Mouse (Mus musculus): ENCODE measurements around the gene Hspb1. TPM values are rescaled to one million over a fixed set of nuclear protein-coding genes. Genes with fewer than 3 reads are reported as not detected.

Hspb1 gene
- polyA plus RNA-seq, 1 experiment from 2014 or later = 149 TPM

DNA sequence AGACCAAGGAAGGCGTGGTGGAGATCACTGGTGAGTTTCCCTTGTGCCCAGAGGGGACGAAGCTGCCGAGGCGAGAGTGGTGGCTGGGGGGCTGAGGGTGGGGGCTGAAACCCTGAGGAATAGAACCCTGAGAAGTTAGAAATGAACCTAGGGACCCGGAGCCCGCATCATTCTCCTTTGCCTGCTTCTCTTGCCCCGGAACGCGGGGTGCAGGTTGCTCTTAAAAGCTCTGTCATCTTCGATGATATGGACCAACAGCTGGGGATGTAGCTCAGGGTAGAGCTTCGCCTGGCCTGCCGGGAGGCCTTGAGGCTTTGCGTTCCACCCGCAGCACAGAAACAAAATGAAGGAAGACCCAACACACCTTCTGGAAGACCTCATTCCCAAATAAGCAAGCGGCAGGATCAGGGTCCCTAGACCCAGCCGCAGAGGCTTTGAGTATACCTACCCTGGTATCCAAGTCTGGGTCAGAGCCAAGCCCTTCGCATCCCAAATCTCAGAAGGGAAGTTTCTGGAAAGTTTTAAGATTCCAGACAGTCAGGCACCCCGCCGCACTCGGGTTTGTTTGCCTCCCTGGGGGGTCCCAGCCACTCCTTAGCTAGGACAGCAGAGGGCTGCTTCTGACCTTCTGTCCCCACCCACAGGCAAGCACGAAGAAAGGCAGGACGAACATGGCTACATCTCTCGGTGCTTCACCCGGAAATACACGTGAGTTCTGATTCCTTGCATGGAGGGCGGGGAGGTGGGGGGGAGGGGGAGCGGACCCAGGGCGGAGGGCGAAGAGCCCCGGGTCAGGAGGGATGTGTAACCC lies 891 bp downstream of the Hspb1 start:
- Histone ChIP-seq H3K4me1 (peaks cover 29% of the 10 kb centered on the region), H3K27me3 (peaks cover 39% of the 10 kb centered on the region), H3K36me3 (no peaks in the 10 kb centered on the region), H3K4me3 (peak overlapping the region; percentile 43), H3K9ac (peak overlapping the region; percentile 54), H3K4me2 (peak overlapping the region; percentile 68), H3K27ac (no peak overlapping the region), H3K9me3 (no peaks in the 10 kb centered on the region)
- WGBS = 3% methylated on average over 30 of the region's 30 CpGs
- no peak for ATAC-seq (ENCODE audit: insufficient number of reproducible peaks, insufficient read depth, low FRiP score, low TSS enrichment, low read depth)

GRCm38 (mm10) chr5:135890323-135890722 lies 2.6 kb downstream of the Hspb1 start:
- no peak for ATAC-seq (ENCODE audit: insufficient number of reproducible peaks, insufficient read depth, low FRiP score, low TSS enrichment, low read depth)
- no peak overlapping the region for H3K27ac ChIP-seq
- peaks cover 39% of the 10 kb centered on the region for H3K27me3 ChIP-seq

DNA sequence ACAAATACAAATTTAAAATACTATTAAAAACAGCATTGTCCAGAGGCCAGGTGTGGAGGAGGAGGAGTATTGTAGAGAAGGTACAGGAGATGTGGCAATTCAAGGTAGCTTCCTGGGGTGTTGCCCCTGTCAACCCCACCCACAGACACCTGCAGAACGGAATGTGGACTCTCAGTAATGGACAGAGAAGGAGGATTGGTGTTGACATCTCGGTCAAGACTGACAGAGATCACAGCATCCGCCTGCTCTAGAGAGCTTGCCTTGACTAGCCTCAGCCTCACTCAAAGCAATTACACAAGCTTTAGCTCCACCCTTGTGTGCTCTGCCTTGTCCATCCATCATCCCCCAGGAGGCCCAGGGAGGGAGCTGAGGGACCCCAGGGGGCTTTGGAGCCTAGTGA lies 3.2 kb downstream of the Hspb1 start:
- Histone ChIP-seq H3K36me3 (no peaks in the 10 kb centered on the region), H3K4me3 (no peak overlapping the region), H3K9me3 (no peaks in the 10 kb centered on the region), H3K9ac (no peak overlapping the region), H3K27ac (no peak overlapping the region), H3K4me1 (peaks cover 29% of the 10 kb centered on the region), H3K4me2 (no peak overlapping the region), H3K27me3 (peaks cover 34% of the 10 kb centered on the region)
- WGBS = 62% methylated on average over 3 of the region's 3 CpGs
- ATAC-seq (ENCODE audit: insufficient number of reproducible peaks, insufficient read depth, low FRiP score, low TSS enrichment, low read depth) = no peak

More at GRCm38 (mm10) chr5:135890323-135890722, 2.6 kb downstream of the Hspb1 start:
- 32% methylated on average over 4 of the region's 4 CpGs for WGBS
- peaks cover 29% of the 10 kb centered on the region for H3K4me1 ChIP-seq
- H3K4me2 ChIP-seq = no peak overlapping the region
- H3K9me3 ChIP-seq = no peaks in the 10 kb centered on the region
- H3K9ac ChIP-seq = no peak overlapping the region
- no peaks in the 10 kb centered on the region for H3K36me3 ChIP-seq
- H3K4me3 ChIP-seq = no peak overlapping the region

GRCm38 (mm10) chr5:135892589-135893351 lies 5.1 kb downstream of the Hspb1 start:
- peak overlapping the region; percentile 46 for H3K9ac ChIP-seq
- peak overlapping the region; percentile 79 for H3K27ac ChIP-seq
- 41% methylated on average over 9 of the region's 9 CpGs for WGBS
- no peak; the same call in 1 of the 2 replicates for ATAC-seq (ENCODE audit: insufficient number of reproducible peaks, insufficient read depth, low FRiP score, low TSS enrichment, low read depth)
- H3K9me3 ChIP-seq = no peaks in the 10 kb centered on the region
- H3K4me3 ChIP-seq = no peak overlapping the region
- H3K27me3 ChIP-seq = peaks cover 25% of the 10 kb centered on the region
- H3K4me2 ChIP-seq = peak overlapping the region; percentile 18
- no peaks in the 10 kb centered on the region for H3K36me3 ChIP-seq
- peaks cover 24% of the 10 kb centered on the region for H3K4me1 ChIP-seq

DNA sequence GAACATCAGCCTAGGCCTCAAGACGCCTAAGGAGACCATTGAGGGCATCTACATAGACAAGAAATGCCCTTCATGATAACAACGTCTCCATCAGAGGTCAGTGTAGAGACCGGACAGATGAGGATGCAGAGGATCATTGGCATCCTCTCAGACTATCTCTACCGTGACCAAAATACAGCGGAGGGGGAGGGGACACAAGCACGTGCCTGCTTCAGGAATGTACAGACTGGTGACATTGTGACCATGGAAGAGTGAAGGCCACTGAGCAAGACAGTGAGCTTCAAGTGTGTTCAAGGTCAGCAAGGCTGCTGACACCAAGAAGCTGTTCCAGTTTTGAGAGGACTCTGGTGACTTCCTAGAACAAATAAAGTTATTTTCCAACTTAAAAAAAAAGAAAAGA lies 7.2 kb downstream of the Hspb1 start:
- no peak overlapping the region for H3K4me3 ChIP-seq
- no peaks in the 10 kb centered on the region for H3K36me3 ChIP-seq
- H3K4me1 ChIP-seq = peaks cover 15% of the 10 kb centered on the region; the same call in 1 of the 2 replicates
- H3K27me3 ChIP-seq = peaks cover 12% of the 10 kb centered on the region; the same call in 1 of the 2 replicates
- no peak overlapping the region for H3K4me2 ChIP-seq
- H3K27ac ChIP-seq = no peak overlapping the region
- no peak overlapping the region for H3K9ac ChIP-seq
- WGBS = 79% methylated on average over 6 of the region's 6 CpGs
- no peak for ATAC-seq (ENCODE audit: insufficient number of reproducible peaks, insufficient read depth, low FRiP score, low TSS enrichment, low read depth)
- no peaks in the 10 kb centered on the region for H3K9me3 ChIP-seq

GRCm38 (mm10) chr5:135898028-135898427 lies 10.3 kb downstream of the Hspb1 start:
- H3K4me2 ChIP-seq = no peak overlapping the region
- H3K9ac ChIP-seq = no peak overlapping the region
- H3K4me3 ChIP-seq = no peak overlapping the region
- H3K27me3 ChIP-seq = no peaks in the 10 kb centered on the region
- 18% methylated on average over 3 of the region's 3 CpGs for WGBS
- H3K36me3 ChIP-seq = no peaks in the 10 kb centered on the region
- ATAC-seq (ENCODE audit: insufficient number of reproducible peaks, insufficient read depth, low FRiP score, low TSS enrichment, low read depth) = no peak
- no peaks in the 10 kb centered on the region for H3K9me3 ChIP-seq
- no peak overlapping the region for H3K27ac ChIP-seq
- H3K4me1 ChIP-seq = peaks cover 7% of the 10 kb centered on the region

DNA sequence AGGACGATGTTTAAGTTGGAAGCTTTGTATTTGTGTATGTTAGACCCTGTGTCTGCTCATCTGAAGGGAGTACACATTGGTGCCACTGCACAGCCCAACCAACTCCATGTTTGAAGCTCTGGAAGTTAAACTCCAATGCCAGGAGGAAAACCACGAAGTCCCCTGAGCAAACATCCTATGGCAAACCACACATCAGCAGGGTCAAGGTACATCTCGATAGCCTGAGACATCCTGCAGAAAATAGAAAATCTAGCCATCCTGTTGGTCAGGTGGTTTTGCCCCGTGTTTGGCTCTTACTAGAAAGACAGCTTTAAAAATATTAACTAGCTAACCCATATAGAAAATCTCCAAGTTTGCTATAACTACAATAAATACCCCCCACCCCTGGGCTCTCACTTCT lies 11.3 kb downstream of the Hspb1 start:
- WGBS = 86% methylated on average over 4 of the region's 4 CpGs
- Histone ChIP-seq H3K4me2 (no peak overlapping the region), H3K4me1 (peaks cover 9% of the 10 kb centered on the region; the same call in 1 of the 2 replicates), H3K9ac (no peak overlapping the region), H3K36me3 (no peaks in the 10 kb centered on the region), H3K9me3 (no peaks in the 10 kb centered on the region), H3K27me3 (no peaks in the 10 kb centered on the region), H3K4me3 (no peak overlapping the region), H3K27ac (no peak overlapping the region)
- ATAC-seq (ENCODE audit: insufficient number of reproducible peaks, insufficient read depth, low FRiP score, low TSS enrichment, low read depth) = no peak

DNA sequence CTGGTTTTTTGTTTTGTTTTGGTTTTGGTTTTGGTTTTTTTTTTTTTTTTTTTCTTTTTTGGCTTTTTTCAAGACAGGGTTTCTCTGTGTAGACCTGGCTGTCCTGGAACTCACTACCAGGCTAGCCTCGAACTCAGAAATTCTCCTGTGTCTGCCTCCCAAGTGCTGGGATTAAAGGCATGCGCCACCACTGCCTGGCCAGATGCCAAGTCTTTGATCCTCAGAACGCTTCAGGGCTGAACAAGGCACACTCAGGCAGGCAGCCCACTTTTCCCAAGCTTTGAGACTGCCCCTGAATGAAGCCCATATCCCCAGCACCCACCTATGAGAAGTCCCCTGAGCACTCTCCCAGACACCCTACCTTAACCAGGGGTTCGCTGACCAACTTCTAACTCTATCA lies 12.1 kb downstream of the Hspb1 start:
- Histone ChIP-seq H3K9me3 (no peaks in the 10 kb centered on the region), H3K4me2 (no peak overlapping the region), H3K27me3 (no peaks in the 10 kb centered on the region), H3K27ac (no peak overlapping the region), H3K36me3 (peaks cover 4% of the 10 kb centered on the region; the same call in 1 of the 2 replicates), H3K4me1 (peaks cover 17% of the 10 kb centered on the region), H3K9ac (no peak overlapping the region), H3K4me3 (no peak overlapping the region)
- no peak for ATAC-seq (ENCODE audit: insufficient number of reproducible peaks, insufficient read depth, low FRiP score, low TSS enrichment, low read depth)
- 48% methylated on average over 4 of the region's 4 CpGs for WGBS

DNA sequence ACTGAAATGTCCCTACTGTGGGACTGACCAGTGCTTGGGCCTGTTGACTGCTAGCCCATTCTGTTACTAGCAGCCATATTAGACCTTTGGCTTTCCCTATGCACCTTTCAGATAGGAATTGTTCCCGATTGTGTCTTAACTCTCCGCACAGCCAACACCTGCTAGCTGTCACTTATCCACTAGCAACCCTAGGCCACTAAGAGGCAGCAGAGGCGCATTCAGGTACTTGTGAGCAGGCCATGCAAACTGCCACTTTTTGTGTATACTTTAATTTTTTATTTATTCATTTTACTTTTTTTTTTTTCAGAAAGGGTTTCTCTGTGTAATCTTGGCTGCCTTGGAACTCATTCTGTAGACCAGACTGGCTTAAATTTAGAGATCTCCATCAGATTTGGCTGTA lies 13.0 kb downstream of the Hspb1 start:
- no peak overlapping the region for H3K9ac ChIP-seq
- H3K27me3 ChIP-seq = no peaks in the 10 kb centered on the region
- no peak overlapping the region for H3K27ac ChIP-seq
- ATAC-seq (ENCODE audit: insufficient number of reproducible peaks, insufficient read depth, low FRiP score, low TSS enrichment, low read depth) = no peak
- 81% methylated on average over 3 of the region's 3 CpGs for WGBS
- H3K9me3 ChIP-seq = no peaks in the 10 kb centered on the region
- H3K4me1 ChIP-seq = peaks cover 20% of the 10 kb centered on the region
- peaks cover 4% of the 10 kb centered on the region; the same call in 1 of the 2 replicates for H3K36me3 ChIP-seq
- H3K4me3 ChIP-seq = no peak overlapping the region
- H3K4me2 ChIP-seq = no peak overlapping the region

DNA sequence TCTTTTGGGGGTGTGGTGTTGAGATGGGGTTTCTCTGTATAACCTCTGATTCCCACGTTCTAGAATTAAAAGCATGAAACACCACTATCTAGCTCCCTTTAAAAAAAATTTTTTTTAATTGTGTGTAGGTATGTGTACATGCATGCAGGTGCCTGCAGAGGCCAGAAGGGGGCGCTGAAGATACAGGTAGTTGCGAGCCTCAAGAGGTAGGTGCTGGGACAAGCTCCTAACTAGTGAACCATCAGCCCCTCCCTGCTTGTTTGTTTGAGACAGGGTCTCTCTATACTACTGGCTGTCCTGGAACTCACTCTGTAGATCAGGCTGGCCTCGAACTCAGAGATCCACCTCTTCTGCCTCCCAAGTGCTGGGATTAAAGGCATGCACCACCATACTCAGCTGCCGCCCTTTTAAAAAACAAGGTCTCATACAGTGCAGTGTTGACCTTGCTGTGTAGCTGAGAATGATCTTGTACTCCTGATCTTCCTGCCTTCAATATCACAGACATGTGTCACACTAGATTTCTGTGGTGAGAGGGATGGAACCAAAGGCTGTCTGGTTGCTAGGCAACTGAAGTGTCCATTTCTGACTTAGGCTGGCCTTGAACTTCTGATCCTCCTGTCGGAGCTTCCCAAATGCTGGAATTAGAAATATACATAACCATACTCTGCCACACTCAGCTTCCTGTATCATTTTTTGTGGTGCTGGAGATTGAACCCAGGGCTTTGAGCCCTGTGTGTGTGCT lies 13.8 kb downstream of the Hspb1 start:
- H3K4me1 ChIP-seq = peaks cover 25% of the 10 kb centered on the region
- ATAC-seq (ENCODE audit: insufficient number of reproducible peaks, insufficient read depth, low FRiP score, low TSS enrichment, low read depth) = no peak
- H3K9me3 ChIP-seq = no peaks in the 10 kb centered on the region
- 63% methylated on average over 6 of the region's 6 CpGs for WGBS
- no peak overlapping the region for H3K4me3 ChIP-seq
- H3K9ac ChIP-seq = no peak overlapping the region
- peaks cover 5% of the 10 kb centered on the region for H3K36me3 ChIP-seq
- no peaks in the 10 kb centered on the region for H3K27me3 ChIP-seq
- H3K4me2 ChIP-seq = no peak overlapping the region
- no peak overlapping the region for H3K27ac ChIP-seq

- Histone ChIP-seq H3K36me3 (peaks cover 21% of the 10 kb centered on the region), H3K4me2 (peak overlapping the region; percentile 81), H3K27me3 (no peaks in the 10 kb centered on the region), H3K9me3 (no peaks in the 10 kb centered on the region), H3K27ac (peak overlapping the region; percentile 69), H3K9ac (peak overlapping the region; percentile 69), H3K4me3 (peak overlapping the region; percentile 48), H3K4me1 (peaks cover 28% of the 10 kb centered on the region)
- no peak for ATAC-seq (ENCODE audit: insufficient number of reproducible peaks, insufficient read depth, low FRiP score, low TSS enrichment, low read depth)
- 29% methylated on average over 7 of the region's 7 CpGs for WGBS
These were observed 15.3 kb downstream of the Hspb1 start for GRCm38 (mm10) chr5:135903058-135903457.

Data from embryonic facial prominence, embryonic 13.5 days (tissue).